Mouse (Mus musculus): ENCODE measurements at regions not wholly inside any gene's neighbourhood (a gene's known extent, or its start where the extent isn't known, plus 50 kb on each side); places are given as distances from the start of the nearest gene placed in this dataset.

DNA sequence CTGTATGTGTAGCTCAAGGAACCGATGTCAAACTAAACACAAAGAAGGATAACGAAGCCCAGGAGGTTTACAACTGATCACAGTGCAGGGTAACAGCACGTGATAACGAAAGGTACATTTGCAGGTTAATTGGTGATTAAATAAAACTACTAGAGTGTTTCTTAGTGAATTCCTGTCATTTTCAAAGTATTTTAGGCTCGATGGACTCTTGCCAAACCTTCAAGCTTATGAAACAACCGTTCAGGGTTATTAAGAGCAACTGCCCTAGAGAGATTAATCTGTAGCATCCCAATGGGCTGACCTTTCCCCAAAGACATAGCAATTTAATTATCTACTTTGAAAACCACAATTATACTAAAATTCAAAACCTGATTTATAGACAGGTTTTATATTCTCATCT, 741.1 kb downstream of the Robo2 start:
- 64% methylated on average over 6 of the region's 6 CpGs for WGBS
- H3K4me3 ChIP-seq (ENCODE audit: low read length): no peak overlapping the region
- TF ChIP-seq CTCF (IDR thresholded peaks at IDR 0.05; ENCODE audit: low read depth): no peak
- no peak overlapping the region for H3K27ac ChIP-seq
- DNase-seq (ENCODE audit: low spot score) (no peak), ATAC-seq (no peak)
- H3K36me3 ChIP-seq (ENCODE audit: insufficient read depth, low read length): no peaks in the 10 kb centered on the region
- no peaks in the 10 kb centered on the region for H3K4me1 ChIP-seq (ENCODE audit: insufficient read depth, low read length)
- no peak overlapping the region for H3K9ac ChIP-seq (replicated peaks; ENCODE audit: low read length)
- H3K4me2 ChIP-seq (ENCODE audit: low read depth, low read length): no peak overlapping the region
- no peaks in the 10 kb centered on the region for H3K9me3 ChIP-seq (ENCODE audit: low read length)
- no peaks in the 10 kb centered on the region for H3K27me3 ChIP-seq (ENCODE audit: insufficient read depth, low read length)

DNA sequence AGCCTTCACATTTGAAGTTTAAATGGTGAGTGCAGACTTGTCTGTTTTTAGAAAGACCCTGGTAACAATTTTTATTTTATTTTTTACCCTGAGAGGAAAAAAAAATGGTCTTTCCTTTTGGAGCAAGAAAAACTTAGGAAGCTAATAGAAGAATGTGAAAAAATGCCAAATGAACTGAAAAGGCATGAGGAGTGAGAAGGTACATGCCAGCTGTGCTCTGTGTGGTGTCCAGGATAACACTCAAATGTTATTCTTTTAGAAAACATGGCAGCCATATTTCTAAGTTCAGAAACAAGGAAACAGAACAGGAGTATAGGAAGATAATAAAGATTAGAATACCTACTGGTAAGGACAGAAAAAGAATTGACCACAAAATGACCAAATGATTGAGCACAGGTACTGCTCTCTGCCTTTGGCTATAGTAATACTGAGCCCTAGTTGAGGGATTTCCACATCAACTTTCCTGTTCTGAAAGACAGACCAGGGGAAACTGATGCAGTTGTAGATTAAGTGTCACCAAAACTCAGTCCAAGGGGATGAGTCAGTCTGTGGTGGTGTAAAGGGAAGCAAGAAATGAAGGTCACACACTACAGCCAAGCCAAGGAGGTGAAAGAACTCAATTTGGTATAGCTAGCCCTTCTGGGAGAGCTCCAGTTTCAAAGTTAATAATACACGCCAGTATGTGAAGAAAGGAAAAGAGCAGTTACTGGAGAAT, 758.5 kb downstream of the Robo2 start:
- Histone ChIP-seq H3K4me3 (ENCODE audit: low read length) (no peak overlapping the region), H3K27ac (no peak overlapping the region), H3K4me1 (ENCODE audit: insufficient read depth, low read length) (no peaks in the 10 kb centered on the region), H3K9me3 (ENCODE audit: low read length) (no peaks in the 10 kb centered on the region), H3K9ac (replicated peaks; ENCODE audit: low read length) (no peak overlapping the region), H3K27me3 (ENCODE audit: insufficient read depth, low read length) (no peaks in the 10 kb centered on the region), H3K36me3 (ENCODE audit: insufficient read depth, low read length) (no peaks in the 10 kb centered on the region), H3K4me2 (ENCODE audit: low read depth, low read length) (no peak overlapping the region)
- WGBS: 82% methylated on average over 1 of the region's 1 CpGs
- DNase-seq (ENCODE audit: low spot score) (no peak), ATAC-seq (no peak)
- no peak for TF ChIP-seq CTCF (IDR thresholded peaks at IDR 0.05; ENCODE audit: low read depth)

DNA sequence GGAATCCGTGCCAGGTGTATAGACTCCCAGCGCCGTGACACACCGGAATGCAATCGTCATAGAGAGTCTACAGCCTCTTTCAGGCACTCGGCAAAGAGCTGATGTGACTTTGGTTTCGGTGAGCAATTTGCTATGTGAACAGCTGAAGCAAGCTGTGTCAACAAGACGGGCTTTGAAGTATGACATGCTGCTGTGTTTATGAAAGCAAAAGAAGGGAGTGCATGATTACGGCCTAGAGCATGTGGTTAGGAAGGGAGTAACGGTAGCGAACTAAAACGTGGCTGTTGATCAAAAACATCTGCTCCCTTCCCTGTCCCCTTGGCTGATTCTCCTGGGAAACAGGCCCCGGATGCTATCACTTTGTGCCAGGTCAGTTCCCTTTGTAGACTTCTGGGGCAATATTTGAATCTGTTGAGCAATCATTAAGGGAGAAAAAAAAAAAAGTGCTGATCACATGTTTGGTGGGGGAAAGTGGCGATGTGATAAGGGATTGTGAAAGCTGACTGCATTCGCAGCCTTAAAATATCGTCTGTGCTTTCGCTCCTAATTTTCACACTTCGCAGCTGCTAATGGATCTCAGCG, 764.3 kb downstream of the Robo2 start:
- Histone ChIP-seq H3K9ac (replicated peaks; ENCODE audit: low read length) (no peak overlapping the region), H3K27ac (no peak overlapping the region)
- ATAC-seq: no peak

DNA sequence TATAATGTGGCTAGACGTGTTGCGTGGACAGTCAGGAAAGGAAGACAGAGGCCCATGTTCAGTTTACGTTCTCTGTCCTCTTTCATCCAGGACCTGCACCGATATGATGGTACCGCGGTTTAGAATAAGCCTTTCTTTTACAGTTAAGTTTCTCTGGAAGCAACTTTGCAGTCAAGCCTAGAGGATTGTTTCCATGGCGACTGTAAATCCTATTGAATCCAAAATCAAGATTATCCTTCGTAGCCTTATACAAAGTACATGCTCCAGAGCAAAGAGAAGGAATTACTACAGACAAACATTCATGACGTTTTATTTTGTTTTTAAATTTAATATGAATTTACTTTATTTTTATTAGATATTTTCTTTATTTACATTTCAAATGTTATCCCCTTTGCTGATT, 798.6 kb downstream of the Robo2 start:
- no peak for TF ChIP-seq CTCF (IDR thresholded peaks at IDR 0.05; ENCODE audit: low read depth)
- H3K27me3 ChIP-seq (ENCODE audit: insufficient read depth, low read length): no peaks in the 10 kb centered on the region
- DNase-seq (ENCODE audit: low spot score) (peak; percentile 48), ATAC-seq (no peak)
- no peaks in the 10 kb centered on the region for H3K9me3 ChIP-seq (ENCODE audit: low read length)
- 74% methylated on average over 9 of the region's 9 CpGs for WGBS
- no peaks in the 10 kb centered on the region for H3K36me3 ChIP-seq (ENCODE audit: insufficient read depth, low read length)
- no peak overlapping the region for H3K9ac ChIP-seq (replicated peaks; ENCODE audit: low read length)
- no peak overlapping the region for H3K4me2 ChIP-seq (ENCODE audit: low read depth, low read length)
- no peak overlapping the region for H3K4me3 ChIP-seq (ENCODE audit: low read length)
- H3K4me1 ChIP-seq (ENCODE audit: insufficient read depth, low read length): no peaks in the 10 kb centered on the region
- no peak overlapping the region for H3K27ac ChIP-seq

More for the DNA sequence above, 764.3 kb downstream of the Robo2 start:
- no peaks in the 10 kb centered on the region for H3K27me3 ChIP-seq (ENCODE audit: insufficient read depth, low read length)
- DNase-seq (ENCODE audit: low spot score): peak; percentile 33
- H3K36me3 ChIP-seq (ENCODE audit: insufficient read depth, low read length): no peaks in the 10 kb centered on the region
- H3K4me2 ChIP-seq (ENCODE audit: low read depth, low read length): peak overlapping the region; percentile 24
- H3K4me3 ChIP-seq (ENCODE audit: low read length): no peak overlapping the region
- 52% methylated on average over 19 of the region's 19 CpGs for WGBS
- no peak for TF ChIP-seq CTCF (IDR thresholded peaks at IDR 0.05; ENCODE audit: low read depth)
- H3K4me1 ChIP-seq (ENCODE audit: insufficient read depth, low read length): no peaks in the 10 kb centered on the region
- H3K9me3 ChIP-seq (ENCODE audit: low read length): no peaks in the 10 kb centered on the region

DNA sequence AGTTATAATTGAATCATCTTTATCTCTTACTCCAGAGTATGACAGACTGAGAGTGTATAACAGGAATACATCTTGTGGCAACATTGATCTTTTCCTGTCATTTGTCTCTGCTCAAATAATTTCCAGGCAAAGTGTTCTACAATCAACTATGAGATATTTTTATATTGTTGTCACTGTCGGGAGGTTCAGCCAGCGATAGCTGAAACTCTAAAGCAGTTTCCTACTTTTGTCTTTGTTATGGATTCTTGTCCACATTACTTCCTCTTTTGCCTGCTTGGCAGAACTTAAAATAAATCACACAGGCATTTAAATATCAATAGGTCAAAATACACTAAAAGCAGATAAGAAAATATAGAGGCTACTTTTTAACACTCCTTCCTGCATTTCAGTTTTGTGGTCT, 820.2 kb downstream of the Robo2 start:
- Histone ChIP-seq H3K9me3 (ENCODE audit: low read length) (no peaks in the 10 kb centered on the region), H3K4me2 (ENCODE audit: low read depth, low read length) (no peak overlapping the region), H3K27ac (no peak overlapping the region), H3K4me1 (ENCODE audit: insufficient read depth, low read length) (no peaks in the 10 kb centered on the region), H3K9ac (replicated peaks; ENCODE audit: low read length) (no peak overlapping the region), H3K27me3 (ENCODE audit: insufficient read depth, low read length) (no peaks in the 10 kb centered on the region), H3K36me3 (ENCODE audit: insufficient read depth, low read length) (no peaks in the 10 kb centered on the region), H3K4me3 (ENCODE audit: low read length) (no peak overlapping the region)
- ATAC-seq (no peak), DNase-seq (ENCODE audit: low spot score) (no peak)
- 58% methylated on average over 2 of the region's 2 CpGs for WGBS
- TF ChIP-seq CTCF (IDR thresholded peaks at IDR 0.05; ENCODE audit: low read depth): no peak

DNA sequence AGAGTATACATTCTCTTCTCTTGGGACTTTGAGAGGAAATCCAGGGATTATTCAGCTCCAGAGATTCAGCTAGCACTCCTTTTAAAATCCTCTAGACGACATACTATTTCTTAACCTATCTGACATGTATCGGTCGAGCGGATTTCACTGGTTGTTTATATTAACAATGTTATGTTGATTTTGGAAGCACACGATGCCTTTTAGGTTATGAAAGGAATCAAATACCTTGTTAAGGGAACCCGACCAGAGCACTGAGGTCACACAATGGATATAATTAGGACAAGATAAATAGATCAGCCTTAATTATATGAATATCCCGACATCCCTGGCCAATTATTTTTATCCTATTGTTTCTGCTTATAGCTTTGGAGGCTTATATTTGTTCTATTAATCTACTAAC, 850.4 kb downstream of the Robo2 start:
- 77% methylated on average over 7 of the region's 7 CpGs for whole genome bisulfite sequencing
- Histone ChIP-seq H3K4me3 (ENCODE audit: low read length) (no peak overlapping the region), H3K9ac (replicated peaks; ENCODE audit: low read length) (no peak overlapping the region), H3K36me3 (ENCODE audit: insufficient read depth, low read length) (no peaks in the 10 kb centered on the region), H3K4me2 (ENCODE audit: low read depth, low read length) (no peak overlapping the region), H3K4me1 (ENCODE audit: insufficient read depth, low read length) (no peaks in the 10 kb centered on the region), H3K27ac (no peak overlapping the region), H3K9me3 (ENCODE audit: low read length) (no peaks in the 10 kb centered on the region), H3K27me3 (ENCODE audit: insufficient read depth, low read length) (no peaks in the 10 kb centered on the region)
- DNase-seq (ENCODE audit: low spot score) (no peak), ATAC-seq (no peak)
- TF ChIP-seq CTCF (IDR thresholded peaks at IDR 0.05; ENCODE audit: low read depth): no peak

DNA sequence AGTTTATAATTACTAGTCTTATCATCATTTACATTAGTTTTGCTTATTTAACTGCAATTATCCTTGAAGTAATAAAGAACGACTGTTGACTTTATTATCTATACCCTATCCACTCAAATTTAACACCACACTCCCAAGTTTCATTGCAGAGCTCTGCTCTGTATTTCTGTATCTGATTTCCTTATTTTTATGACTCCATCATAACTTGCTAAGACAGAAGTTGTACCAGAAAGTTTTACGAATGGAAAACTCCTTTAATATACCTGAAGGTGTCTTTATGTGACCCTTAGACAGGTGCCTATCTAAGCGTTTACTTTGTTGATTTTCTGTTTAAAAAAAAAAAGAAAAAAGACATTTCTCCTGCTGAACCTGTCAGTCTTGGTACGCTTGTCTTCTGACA, 854.7 kb downstream of the Robo2 start:
- ATAC-seq: no peak
- no peaks in the 10 kb centered on the region for H3K4me1 ChIP-seq (ENCODE audit: insufficient read depth, low read length)
- 90% methylated on average over 4 of the region's 4 CpGs for WGBS
- no peaks in the 10 kb centered on the region for H3K9me3 ChIP-seq (ENCODE audit: low read length)
- H3K4me2 ChIP-seq (ENCODE audit: low read depth, low read length): no peak overlapping the region
- no peak for TF ChIP-seq CTCF (IDR thresholded peaks at IDR 0.05; ENCODE audit: low read depth)
- no peak overlapping the region for H3K4me3 ChIP-seq (ENCODE audit: low read length)
- no peak overlapping the region for H3K9ac ChIP-seq (replicated peaks; ENCODE audit: low read length)
- no peaks in the 10 kb centered on the region for H3K27me3 ChIP-seq (ENCODE audit: insufficient read depth, low read length)
- H3K36me3 ChIP-seq (ENCODE audit: insufficient read depth, low read length): no peaks in the 10 kb centered on the region
- no peak for DNase-seq (ENCODE audit: low spot score)
- H3K27ac ChIP-seq: no peak overlapping the region
